Mouse (Mus musculus) lung, postnatal 25 days (tissue): Measurements from ENCODE around the gene Fhl2.

ENCODE experiments used
- DNase-seq: peaks from one replicate; pipeline ENCODE4 v3.0.0; 2022; ENCODE audit warnings: low spot score

Fhl2 gene

DNA sequence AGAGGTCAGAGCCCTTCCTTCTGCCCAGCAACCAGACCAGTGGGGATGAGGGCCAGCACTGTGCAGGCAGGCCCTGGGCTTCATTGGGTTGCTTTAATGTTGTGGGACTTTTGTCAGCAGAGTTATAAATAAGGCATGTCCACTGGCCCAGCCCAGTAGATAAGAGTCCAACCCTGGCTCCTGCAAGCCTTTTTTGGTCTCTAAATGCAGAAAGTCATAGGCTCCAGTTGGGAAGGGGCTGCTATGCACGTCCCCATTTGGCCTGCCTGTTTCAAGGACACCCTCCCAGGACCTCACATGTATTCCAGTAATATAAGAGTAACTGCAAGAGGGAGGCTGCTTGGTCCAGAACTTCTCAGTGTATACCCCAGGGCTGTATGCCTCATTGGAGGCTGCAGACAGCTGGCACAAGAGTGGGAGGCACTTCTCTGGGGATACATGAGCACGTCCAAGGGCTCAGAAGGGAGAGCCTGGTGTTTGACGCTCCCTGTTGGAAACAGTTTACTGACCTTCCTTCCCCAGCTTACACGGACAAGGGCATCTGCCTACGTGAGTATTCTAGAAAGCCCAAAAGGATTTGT lies at the start of gene Fhl2:
TSS of gene Fhl2 (minus strand) at position 324 of the 581 bp plus-strand sequence.
- no peak for DNase-seq

DNA sequence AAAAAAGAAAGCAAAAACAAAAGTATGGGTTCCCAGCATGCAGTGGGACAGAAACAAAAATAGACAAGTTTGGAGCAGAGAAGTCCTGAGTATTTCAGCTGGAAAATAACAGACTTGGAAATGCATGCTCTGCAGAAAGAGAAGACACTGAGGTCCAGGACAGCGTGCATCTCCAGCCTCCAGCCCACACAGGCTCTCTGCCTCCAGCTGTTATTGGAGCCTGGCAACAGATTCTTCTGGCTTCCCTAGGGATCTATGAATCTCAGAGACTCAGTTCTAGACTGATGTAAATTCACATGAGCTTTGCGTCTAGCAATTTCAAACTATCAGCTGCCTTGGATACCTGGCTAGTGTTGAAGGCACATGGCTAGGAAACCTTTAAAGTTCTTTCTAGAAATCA lies 48.2 kb upstream of the Fhl2 start:
- DNase-seq = no peak

DNA sequence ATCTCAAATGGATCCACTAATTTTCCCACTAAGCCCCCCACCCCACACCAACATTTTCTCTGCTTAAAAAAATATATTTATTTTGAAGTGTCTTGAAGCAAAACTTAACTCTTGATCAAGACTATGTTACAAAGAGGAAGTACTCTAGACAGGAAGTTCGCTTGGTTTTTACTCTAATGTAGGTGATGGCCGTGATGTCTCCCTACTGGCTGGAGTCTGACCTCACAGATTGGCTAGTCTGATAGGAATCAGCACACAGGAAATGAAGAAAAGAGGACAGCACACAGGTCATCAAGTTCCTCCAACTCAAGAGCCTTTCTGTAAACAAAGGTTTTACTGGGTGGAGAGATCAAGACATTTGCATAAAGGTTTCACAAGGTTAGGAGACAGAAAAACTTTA lies 44.4 kb upstream of the Fhl2 start:
- DNase-seq = no peak

GRCm38 (mm10) chr1:43239796-43240313 lies 43.1 kb upstream of the Fhl2 start:
- no peak for DNase-seq

GRCm38 (mm10) chr1:43238471-43238870 lies 41.7 kb upstream of the Fhl2 start:
- DNase-seq = no peak

DNA sequence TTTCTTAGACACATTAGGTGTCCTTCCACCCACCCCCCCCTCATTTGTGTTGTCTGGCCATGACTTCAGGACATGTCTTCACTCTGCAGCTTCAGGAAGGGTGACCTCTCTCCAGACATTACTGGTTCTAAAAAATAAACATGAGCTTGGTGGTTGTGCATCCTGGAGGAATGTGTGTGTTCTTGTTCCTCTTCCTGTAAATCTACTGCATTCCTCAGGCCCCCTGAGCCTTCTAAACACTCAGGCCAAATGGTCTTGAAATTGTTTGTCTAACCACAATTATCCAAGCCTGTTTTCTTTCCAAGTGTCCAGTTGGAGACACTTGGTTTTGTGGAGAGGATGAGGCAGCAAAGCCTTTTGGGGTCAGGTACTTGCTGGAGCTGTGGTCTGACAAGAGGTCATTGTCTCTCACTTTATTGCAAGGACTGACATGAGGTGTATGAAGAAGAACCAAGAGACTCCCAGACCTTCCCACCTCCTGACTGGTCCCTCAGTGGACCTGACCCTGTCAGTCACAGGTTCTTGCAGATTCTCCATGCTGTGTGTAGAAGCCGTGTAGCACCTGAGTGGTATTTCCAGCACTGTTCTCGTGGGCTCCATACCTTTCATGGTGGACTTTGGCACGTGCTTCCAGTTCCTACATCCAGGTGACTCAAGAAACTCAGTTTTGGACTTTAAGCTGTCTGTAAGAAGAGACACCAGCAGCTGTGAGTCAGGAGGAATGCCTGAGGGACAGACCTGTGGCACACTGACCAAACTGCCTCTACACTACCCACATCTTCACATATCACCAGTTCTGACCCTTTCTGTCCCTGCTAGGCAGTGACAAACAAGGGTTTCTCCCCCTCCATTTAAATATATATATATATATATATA lies 40.8 kb upstream of the Fhl2 start:
- DNase-seq = no peak

DNA sequence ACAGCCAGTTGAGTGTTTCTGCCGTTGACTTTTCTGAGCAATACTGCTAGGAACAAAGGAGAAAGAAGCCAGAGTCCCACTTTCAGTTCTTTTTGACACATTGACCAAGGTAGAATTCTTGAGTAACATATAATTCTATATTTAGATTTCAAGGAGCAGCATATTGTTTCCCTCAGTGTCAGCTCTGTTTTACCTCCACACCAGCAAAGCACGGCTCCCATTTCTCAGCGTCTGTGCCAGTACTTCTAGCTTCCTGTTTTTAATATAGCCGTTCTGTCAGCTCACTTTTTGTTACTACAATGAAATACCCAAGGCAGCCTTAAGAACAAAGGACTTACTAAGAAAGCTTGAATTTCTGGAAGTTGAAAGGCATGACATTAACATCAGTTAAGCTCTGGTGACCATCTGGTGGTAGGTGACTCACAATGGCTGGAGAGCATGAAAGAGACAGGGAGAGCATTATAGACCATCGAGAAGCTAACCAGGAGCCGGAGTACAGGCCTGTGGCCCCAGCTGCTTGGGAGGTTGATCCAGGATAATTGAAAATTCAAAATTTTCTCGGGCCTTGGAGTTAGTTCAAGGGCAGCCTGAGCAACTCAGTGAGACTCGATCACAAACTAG lies 28.9 kb upstream of the Fhl2 start:
- no peak for DNase-seq

DNA sequence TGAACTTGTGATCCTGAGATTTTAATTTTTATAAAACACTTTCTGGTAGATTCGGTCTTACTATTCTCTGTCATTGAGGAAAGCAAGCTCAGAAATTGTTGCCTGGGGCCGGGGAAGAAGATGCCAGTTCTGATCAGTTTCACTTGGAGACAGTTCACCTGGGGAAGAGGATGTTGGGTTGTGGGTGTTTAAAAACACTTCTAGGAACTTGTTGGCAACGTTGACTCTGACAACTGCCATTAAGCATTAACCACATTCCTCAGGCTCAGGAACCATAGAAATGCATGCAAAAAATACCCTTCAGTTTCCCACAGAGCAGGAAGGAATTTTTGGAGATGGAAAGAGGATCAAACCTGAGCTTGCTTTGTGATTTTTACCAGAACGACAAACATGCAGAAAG lies 28.2 kb upstream of the Fhl2 start:
- no peak for DNase-seq

- peak; percentile 53 for DNase-seq
Measured at GRCm38 (mm10) chr1:43224171-43224570, 27.4 kb upstream of the Fhl2 start.

DNA sequence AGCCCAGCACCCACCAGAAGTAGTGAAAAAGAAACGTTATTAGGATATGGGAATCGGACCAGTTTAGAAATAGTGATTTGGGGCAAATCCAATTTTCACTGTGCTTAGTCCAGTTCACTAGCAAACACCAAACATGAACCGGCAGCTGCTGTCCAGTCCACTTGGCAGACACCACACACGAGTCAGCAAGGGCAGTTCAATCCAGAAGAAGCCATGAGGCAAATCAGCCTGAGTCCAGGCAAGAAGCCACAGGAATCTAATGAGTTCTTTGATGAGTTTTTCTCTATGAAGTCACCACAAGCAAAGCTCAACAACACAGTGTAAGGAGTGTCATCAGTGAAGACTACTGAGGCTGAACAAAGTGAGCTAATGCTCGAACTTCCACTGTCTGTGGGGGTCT lies 26.3 kb upstream of the Fhl2 start:
- no peak for DNase-seq

- DNase-seq = no peak
Measured at GRCm38 (mm10) chr1:43218016-43218680, 21.4 kb upstream of the Fhl2 start.

GRCm38 (mm10) chr1:43215601-43216000 lies 18.8 kb upstream of the Fhl2 start:
- no peak for DNase-seq

DNA sequence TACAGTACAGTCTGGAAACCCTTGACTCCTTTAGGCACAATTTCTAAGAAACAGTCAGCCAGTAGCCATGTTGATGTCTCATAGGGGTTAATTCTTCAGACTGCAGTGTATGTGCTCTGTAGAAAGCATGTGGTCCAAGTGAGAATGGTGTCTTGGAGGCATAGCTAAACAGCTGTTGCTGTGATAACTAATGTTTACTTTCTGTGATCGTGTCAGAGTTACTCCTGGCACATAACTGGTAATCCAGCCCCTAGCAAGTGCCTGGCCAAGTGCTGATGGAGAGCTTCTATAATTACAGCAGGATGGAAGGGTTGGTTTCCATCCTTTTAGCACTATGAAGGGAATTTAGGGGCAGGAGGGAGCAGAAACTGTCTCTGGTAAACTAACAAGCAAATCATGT lies 14.5 kb upstream of the Fhl2 start:
- DNase-seq = no peak

- no peak for DNase-seq
Measured at GRCm38 (mm10) chr1:43210285-43210684, 13.5 kb upstream of the Fhl2 start.

DNA sequence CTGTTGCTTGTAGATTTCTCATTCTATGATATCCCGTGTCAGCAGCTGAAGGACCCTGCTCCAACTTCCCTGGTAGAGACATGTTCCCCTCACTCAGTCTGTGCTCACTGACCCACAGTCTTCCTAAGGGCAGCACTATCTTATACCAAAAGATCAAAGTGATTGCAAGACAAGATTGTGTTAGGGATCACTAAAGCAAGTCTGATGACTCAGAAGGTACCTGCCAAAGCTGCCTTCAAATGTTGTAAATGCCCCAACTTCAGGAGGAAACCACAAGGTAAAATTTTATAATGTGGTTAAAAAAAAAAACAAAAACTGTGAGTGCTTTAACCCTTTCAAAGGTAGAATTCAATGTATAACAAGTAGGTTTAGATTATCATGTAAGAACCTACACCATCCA lies 10.4 kb upstream of the Fhl2 start:
- no peak for DNase-seq

GRCm38 (mm10) chr1:43203282-43203681 lies 6.5 kb upstream of the Fhl2 start:
- no peak for DNase-seq

GRCm38 (mm10) chr1:43202226-43202625 lies 5.4 kb upstream of the Fhl2 start:
- DNase-seq = no peak

DNA sequence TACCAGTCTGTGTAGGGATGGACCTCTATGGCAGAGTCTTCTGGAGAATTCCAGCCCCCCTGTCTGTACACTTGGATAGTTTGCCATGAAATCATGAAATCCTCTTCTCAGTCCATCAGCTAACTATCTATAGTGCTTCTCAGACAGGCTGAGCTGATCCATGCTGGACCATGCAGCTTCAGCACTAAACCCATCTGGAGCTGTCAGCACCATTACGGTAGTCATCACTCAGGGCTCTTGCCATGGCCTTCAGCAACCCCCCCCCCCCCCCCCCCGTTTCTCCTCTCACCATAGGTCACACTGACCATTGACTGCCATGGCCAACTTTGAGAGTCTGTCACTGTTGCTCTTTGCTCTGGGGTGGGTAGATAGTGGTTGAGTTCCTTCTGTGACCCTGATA lies 5.0 kb upstream of the Fhl2 start:
- DNase-seq = no peak

- DNase-seq = no peak
Measured at GRCm38 (mm10) chr1:43199867-43200240, 3.1 kb upstream of the Fhl2 start.

DNA sequence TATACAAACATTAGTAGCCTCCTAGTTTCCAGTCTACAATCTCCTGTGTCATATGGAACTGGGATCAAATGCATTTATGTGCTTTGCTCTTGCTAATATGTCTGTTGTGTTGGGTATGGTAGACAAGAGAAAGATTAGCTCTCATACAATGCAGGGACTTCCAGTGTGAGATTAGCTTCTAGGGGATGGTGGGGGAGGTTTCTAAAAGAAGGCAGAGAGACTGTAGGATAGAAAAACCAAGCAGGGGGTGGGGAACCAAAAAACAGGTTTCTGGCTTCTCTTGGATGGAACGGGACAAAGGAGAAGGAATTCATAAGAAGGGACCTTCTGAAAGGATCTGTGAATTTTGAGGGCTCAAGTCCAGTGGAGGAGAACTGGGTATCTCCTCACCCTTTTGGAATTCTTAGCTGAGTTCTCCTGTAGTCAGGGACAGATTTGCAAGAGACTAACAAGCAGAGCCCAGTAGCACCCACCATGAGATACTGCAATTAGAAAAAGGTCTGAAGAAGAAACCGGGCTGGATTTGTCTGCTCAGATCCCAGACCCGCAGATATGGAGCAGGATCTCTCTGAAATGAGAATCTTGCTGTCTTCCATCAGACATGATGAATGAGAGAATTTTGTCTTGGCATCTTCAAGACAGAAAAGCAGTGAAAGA lies 2.6 kb upstream of the Fhl2 start:
- DNase-seq = no peak

DNA sequence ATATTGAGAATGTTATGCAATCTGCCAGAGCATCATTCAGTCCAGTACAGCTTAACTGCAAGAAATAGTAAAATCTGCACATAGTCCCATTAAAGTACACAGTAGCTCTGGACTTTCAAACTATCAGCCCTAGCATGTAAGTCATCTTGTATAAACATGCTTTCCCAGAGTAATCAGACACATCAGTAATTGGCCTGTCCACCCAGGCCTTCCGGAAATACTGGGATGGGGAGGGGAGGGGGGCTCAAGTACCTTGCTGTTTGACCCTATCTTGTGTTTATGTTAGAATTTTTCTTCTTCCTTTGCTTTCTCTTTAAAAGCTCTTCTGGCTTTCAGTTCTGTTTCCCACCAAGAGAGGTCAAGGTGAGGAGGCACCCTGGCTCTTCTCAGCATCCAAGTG lies 725 bp downstream of the Fhl2 start:
- DNase-seq = no peak

DNA sequence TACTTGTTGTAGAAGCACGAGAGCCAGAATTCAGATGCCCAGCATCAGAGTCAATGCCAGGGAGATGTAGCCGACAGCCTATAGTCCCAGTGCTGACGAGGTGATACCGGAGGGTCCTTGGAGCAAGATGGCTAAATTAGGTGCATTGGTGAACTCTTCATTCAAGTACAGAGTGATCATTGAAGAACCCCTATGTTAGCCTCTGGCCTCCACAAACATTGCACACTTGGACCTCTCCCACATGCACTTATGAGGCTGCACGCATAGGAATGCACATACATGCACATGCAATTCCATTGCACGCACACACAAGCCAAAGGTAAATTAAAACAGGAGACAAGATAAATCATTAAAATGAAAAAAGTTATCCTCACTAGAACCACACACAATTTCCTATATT lies 3.4 kb downstream of the Fhl2 start:
- no peak for DNase-seq
